Mouse (Mus musculus) large intestine, adult 2 months (tissue): ENCODE results near the gene Cyp2c55. TPM values are rescaled to one million over a fixed set of nuclear protein-coding genes. Genes with fewer than 3 reads are reported as not detected.

Source experiments
- DNase-seq: peaks from one replicate; pipeline ENCODE4 v3.0.0-alpha.2; 2012; ENCODE audit warnings: low read depth, low spot score
- WGBS: fragments of 180-500 bp; shearing (Covaris S2); methylation state at CpG from one replicate; pipeline ENCODE4 v1.1.7; 2018; 5-methylcytosine and 5-hydroxymethylcytosine counted together
- polyA plus RNA-seq: library from polyadenylated mRNA; depleted of rRNA; stranded (reverse); fragments of >200 nt; gene quantifications from 2 replicates; pipeline ENCODE4 v1.2.3, GENCODE M21; 2012; rRNA removed

Cyp2c55 gene
- polyA plus RNA-seq: 0.93 and 13.1 TPM in 2 replicates

GRCm38 (mm10) chr19:39006715-39007114 lies at the start of gene Cyp2c55:
Gene Cyp2c55, plus strand, starts transcription at chr19:39007019.
- DNase-seq: peak; percentile 71

GRCm38 (mm10) chr19:38970741-38971140 lies 36.1 kb upstream of the Cyp2c55 start:
- DNase-seq: no peak
- 57% methylated on average over 6 of the region's 6 CpGs for WGBS

- 88% methylated on average over 5 of the region's 5 CpGs for WGBS
- no peak for DNase-seq
These were observed 34.2 kb upstream of the Cyp2c55 start for GRCm38 (mm10) chr19:38972581-38972980.

- WGBS: 36% methylated on average over 7 of the region's 7 CpGs
- no peak for DNase-seq
These were observed 33.2 kb upstream of the Cyp2c55 start for GRCm38 (mm10) chr19:38973666-38974065.

GRCm38 (mm10) chr19:38976269-38976668 lies 30.6 kb upstream of the Cyp2c55 start:
- peak; percentile 52 for DNase-seq

GRCm38 (mm10) chr19:38981966-38982365 lies 24.9 kb upstream of the Cyp2c55 start:
- no peak for DNase-seq
- WGBS: 0% methylated on average over 1 of the region's 1 CpGs

- WGBS: 65% methylated on average over 4 of the region's 4 CpGs
- DNase-seq: no peak
These were observed 8.6 kb upstream of the Cyp2c55 start for GRCm38 (mm10) chr19:38998248-38998647.

GRCm38 (mm10) chr19:38998676-38999075 lies 8.1 kb upstream of the Cyp2c55 start:
- no peak for DNase-seq
- WGBS: 24% methylated on average over 1 of the region's 1 CpGs

- WGBS: 37% methylated on average over 1 of the region's 1 CpGs
- peak; percentile 67 for DNase-seq
These were observed 1.7 kb upstream of the Cyp2c55 start for GRCm38 (mm10) chr19:39005132-39005531.

GRCm38 (mm10) chr19:39057928-39058327 lies 51.1 kb downstream of the Cyp2c55 start:
- WGBS: 89% methylated on average over 1 of the region's 1 CpGs

GRCm38 (mm10) chr19:39060719-39061118 lies 53.9 kb downstream of the Cyp2c55 start, which contains the start of gene Cyp2c65:
Gene Cyp2c65, plus strand, starts transcription at chr19:39061015.
- 19% methylated on average over 2 of the region's 2 CpGs for WGBS
- peak; percentile 39 for DNase-seq

More at GRCm38 (mm10) chr19:39057928-39058327, 51.1 kb downstream of the Cyp2c55 start:
- DNase-seq: no peak

Other genes starting within 250 kb of the Cyp2c55 start
- gene Noc3l, start 187.8 kb upstream of the Cyp2c55 start, polyA plus RNA-seq: 2.9 and 3.3 TPM in 2 replicates
- gene Tbc1d12, start 170.4 kb upstream of the Cyp2c55 start, polyA plus RNA-seq: 0.83 and 1.7 TPM in 2 replicates
- gene Hells, start 76.1 kb upstream of the Cyp2c55 start, polyA plus RNA-seq: 1.3 and 1.9 TPM in 2 replicates
- 4.4 and 57.2 TPM in 2 replicates for gene Cyp2c65, start 54.0 kb downstream of the Cyp2c55 start, polyA plus RNA-seq
- gene Cyp2c66, start 106.9 kb downstream of the Cyp2c55 start, polyA plus RNA-seq: 0.05 and 3.2 TPM in 2 replicates